Mouse (Mus musculus) forebrain, embryonic 13.5 days (tissue): ENCODE results near the gene C1ql2. TPM values are rescaled to one million over a fixed set of nuclear protein-coding genes. Genes with fewer than 3 reads are reported as not detected.

Source experiments
- ATAC-seq: fragments of 200-750 bp; cut with Nextera tagmentation; 2 replicates; pipeline ENCODE4 v1.8.0; 2017
- H3K27ac ChIP-seq: fragments of 300-500 bp; sonication (generic); 2 replicates; pipeline ENCODE4 v1.5.1; 2015; ENCODE audit warnings: inconsistent platforms, mild to moderate bottlenecking, moderate library complexity
- H3K27me3 ChIP-seq: fragments of 300-500 bp; sonication (generic); 2 replicates; pipeline ENCODE4 v1.6.1; 2015; ENCODE audit warnings: mild to moderate bottlenecking, inconsistent platforms
- H3K36me3 ChIP-seq: fragments of 300-500 bp; sonication (generic); 2 replicates; pipeline ENCODE4 v1.6.1; 2015; ENCODE audit warnings: mild to moderate bottlenecking, inconsistent platforms; ENCODE audit not compliant: poor library complexity, severe bottlenecking
- H3K4me1 ChIP-seq: fragments of 300-500 bp; sonication (generic); 2 replicates; pipeline ENCODE4 v1.6.1; 2015; ENCODE audit warnings: inconsistent platforms
- H3K4me2 ChIP-seq: fragments of 300-500 bp; sonication (generic); 2 replicates; pipeline ENCODE4 v1.6.1; 2015; ENCODE audit warnings: inconsistent platforms, mild to moderate bottlenecking, moderate library complexity
- H3K4me3 ChIP-seq: fragments of 300-500 bp; sonication (generic); 2 replicates; pipeline ENCODE4 v1.5.1; 2015; ENCODE audit warnings: mild to moderate bottlenecking, inconsistent platforms
- H3K9ac ChIP-seq: fragments of 300-500 bp; sonication (generic); 2 replicates; pipeline ENCODE4 v1.6.1; 2015; ENCODE audit warnings: mild to moderate bottlenecking, inconsistent platforms
- H3K9me3 ChIP-seq: fragments of 300-500 bp; sonication (generic); replicated peaks from 2 replicates; pipeline ENCODE4 v1.6.1; 2016; ENCODE audit warnings: inconsistent platforms
- WGBS: fragments of 180-500 bp; shearing (Covaris S2); methylation state at CpG from one replicate; pipeline ENCODE4 v1.1.7; 2015; 5-methylcytosine and 5-hydroxymethylcytosine counted together
- polyA plus RNA-seq: library from polyadenylated mRNA; unstranded; fragments of >200 nt; fragmentation: Nextera tagmentation; extraction: Ambion mirVana; gene quantifications from 2 replicates; pipeline ENCODE4 v1.2.1, GENCODE M21; 2015

The C1ql2 gene
- polyA plus RNA-seq: 0.18 and 0.25 TPM in 2 replicates

DNA sequence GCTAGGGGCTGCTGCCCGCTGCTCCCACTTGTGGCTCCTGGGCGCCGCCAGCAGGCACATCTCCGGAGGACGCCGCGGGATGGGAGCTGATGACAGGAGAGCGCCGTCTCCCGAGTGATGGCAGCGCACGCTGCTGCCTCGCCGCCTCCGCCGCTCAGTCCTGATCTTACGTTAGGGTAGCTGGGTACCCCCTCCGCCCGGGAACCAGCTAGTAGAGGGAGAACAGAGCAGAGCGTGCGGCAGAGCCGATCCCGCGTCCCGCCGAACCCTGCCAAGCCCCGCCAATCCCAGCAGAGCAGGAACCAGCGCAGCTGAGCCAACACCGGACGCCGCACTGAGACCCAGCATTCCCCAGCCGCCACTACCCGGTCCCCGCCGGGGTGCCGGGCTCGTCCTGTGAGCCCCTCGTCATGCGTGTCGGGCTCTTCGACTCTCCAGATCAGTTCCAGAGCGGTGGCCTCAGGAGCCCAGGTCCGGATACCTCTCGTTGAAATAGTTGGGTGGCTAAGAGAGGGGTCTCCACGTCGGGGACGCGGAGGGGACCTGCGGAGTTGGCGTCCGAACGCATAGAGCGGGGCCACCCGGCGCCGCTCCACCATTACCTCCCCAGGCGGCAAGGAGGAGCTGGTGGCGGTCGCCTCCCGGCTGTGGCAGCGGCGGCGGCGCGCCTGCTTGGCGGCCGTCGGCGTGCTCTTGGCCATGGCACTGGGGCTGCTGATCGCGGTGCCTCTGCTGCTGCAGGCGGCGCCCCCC lies at the start of gene C1ql2:
TSS of gene C1ql2 (plus strand) at position 164 of the 753 bp plus-strand sequence.
- no peak within 1 kb of the TSS for H3K27ac ChIP-seq
- WGBS: under 1% methylated on average over 71 of the region's 73 CpGs
- peak; percentile 86 for ATAC-seq

DNA sequence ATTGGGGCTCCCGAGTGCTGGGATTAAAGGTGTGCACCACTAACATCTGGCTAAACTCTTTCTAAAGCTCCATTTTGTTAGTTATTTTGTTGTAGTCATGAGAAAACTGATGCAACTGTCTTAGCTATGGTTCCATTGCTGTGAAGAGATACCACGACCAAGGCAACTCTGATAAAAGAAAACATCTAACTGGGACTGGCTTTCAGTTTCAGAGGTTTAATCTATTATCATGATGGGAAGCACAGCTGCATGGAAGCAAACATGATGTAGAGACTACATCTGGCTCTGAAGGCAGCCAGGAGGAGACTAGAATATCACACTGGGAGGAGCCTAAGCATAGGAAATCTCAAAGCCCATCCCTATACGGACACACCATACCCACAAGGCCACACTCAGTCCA lies 48.7 kb upstream of the C1ql2 start:
- H3K4me1 ChIP-seq: no peaks in the 10 kb centered on the region
- WGBS: 92% methylated on average over 3 of the region's 3 CpGs

More for the DNA sequence above, at the start of gene C1ql2:
- Histone ChIP-seq H3K27me3 (peaks cover 90% of the 10 kb centered on the region), H3K4me3 (peak within 1 kb of the TSS; percentile 42), H3K4me1 (peaks cover 33% of the 10 kb centered on the region), H3K9me3 (no peaks in the 10 kb centered on the region), H3K9ac (peak within 1 kb of the TSS; percentile 43), H3K4me2 (peak within 1 kb of the TSS; percentile 72), H3K36me3 (no peaks in the 10 kb centered on the region)

GRCm38 (mm10) chr1:120293803-120294202 lies 46.6 kb upstream of the C1ql2 start:
- Histone ChIP-seq H3K4me2 (no peak overlapping the region), H3K27me3 (no peaks in the 10 kb centered on the region), H3K4me1 (no peaks in the 10 kb centered on the region), H3K9ac (no peak overlapping the region), H3K4me3 (no peak overlapping the region), H3K27ac (no peak overlapping the region), H3K9me3 (no peaks in the 10 kb centered on the region; the same call in 1 of the 2 replicates), H3K36me3 (no peaks in the 10 kb centered on the region)
- ATAC-seq: no peak
- 53% methylated on average over 1 of the region's 1 CpGs for WGBS

More for the DNA sequence above, 48.7 kb upstream of the C1ql2 start:
- Histone ChIP-seq H3K4me3 (no peak overlapping the region), H3K9me3 (no peaks in the 10 kb centered on the region; the same call in 1 of the 2 replicates), H3K27ac (no peak overlapping the region), H3K36me3 (no peaks in the 10 kb centered on the region), H3K27me3 (no peaks in the 10 kb centered on the region), H3K9ac (no peak overlapping the region), H3K4me2 (no peak overlapping the region)
- ATAC-seq: no peak

DNA sequence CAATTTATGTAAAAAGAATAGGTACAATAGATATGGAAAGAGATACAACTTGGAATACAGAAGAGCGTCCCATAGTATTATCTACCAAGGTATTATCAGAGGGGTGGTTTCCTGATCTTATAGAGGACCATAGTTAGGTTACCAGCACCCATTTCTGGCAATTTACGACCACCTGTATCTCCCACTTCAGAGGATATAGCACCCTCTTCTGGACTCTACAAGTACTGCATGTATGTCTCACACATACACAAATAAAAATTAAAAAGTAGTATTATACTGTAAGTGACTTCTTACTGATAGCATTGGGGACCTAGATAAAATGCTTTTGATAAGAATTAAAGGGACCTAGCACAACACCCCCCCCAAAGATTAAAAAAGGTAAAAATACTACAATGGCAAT lies 43.4 kb upstream of the C1ql2 start:
- Histone ChIP-seq H3K9ac (no peak overlapping the region), H3K4me2 (no peak overlapping the region), H3K4me1 (no peaks in the 10 kb centered on the region), H3K9me3 (no peaks in the 10 kb centered on the region; the same call in 1 of the 2 replicates), H3K4me3 (no peak overlapping the region), H3K27me3 (no peaks in the 10 kb centered on the region), H3K27ac (no peak overlapping the region), H3K36me3 (no peaks in the 10 kb centered on the region)
- WGBS: 91% methylated on average over 2 of the region's 2 CpGs
- no peak for ATAC-seq

DNA sequence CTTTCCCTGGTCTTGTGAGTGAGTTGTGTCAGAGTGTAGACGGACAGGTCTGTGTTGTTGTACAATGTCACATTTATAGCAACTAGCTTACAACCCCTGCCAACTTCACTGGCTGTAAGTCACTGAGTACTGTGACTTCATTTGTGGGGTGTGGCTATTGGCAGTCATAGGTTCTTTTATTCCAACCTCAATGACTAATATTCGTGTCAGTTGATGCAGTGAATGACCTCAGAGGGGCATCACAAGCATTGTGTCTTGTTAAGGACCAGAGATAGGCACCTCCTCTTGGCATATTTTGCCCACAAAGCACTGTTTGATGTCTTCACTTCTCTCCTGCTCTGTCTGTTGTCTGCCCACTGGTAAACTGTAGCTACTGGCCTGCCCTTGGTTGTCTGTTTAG lies 34.6 kb upstream of the C1ql2 start:
- no peak for ATAC-seq
- H3K27me3 ChIP-seq: no peaks in the 10 kb centered on the region
- H3K4me1 ChIP-seq: no peaks in the 10 kb centered on the region
- H3K27ac ChIP-seq: no peak overlapping the region
- WGBS: 65% methylated on average over 2 of the region's 2 CpGs
- no peaks in the 10 kb centered on the region for H3K9me3 ChIP-seq
- no peaks in the 10 kb centered on the region for H3K36me3 ChIP-seq
- H3K9ac ChIP-seq: no peak overlapping the region
- H3K4me2 ChIP-seq: no peak overlapping the region
- H3K4me3 ChIP-seq: no peak overlapping the region

DNA sequence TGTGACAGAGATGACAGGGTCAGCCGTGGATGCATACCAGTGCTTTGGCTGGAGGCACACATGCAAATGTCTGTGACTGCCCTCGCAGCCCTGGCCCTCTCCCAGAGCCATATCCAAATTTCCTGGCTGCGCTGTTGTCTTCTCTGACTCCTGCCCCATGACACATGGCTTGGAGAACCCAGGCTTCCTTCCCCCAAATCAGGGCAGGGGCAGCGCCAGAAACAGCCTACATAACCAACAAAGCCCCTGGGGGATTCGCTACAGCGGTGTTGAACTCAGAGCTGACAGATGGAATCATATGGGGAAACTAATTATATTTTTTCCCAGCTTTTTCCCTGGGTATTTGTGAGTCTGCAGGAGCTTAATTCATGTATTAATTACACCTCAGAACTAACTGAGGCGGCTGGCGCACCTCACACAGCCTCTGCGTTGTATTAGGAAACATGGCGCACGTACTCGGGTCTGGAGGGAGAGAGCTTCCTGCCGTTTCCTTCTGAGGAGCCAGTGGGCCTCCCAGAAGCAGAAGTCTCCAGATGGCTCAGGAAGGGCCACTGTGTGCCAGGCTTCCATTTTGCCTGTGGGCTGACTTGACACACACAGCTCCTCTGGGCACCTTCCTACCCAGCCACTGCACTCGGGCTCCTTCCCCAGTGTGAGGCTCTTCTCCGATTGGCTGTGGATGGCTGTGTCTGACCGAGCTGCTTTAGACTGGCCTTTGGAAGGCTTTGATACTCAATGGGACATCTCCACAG lies 18.9 kb upstream of the C1ql2 start:
- no peaks in the 10 kb centered on the region for H3K27me3 ChIP-seq
- H3K27ac ChIP-seq: 0 out of 2 replicates have a peak overlapping the region, but pooled peaks have one; percentile 25
- H3K4me2 ChIP-seq: no peak overlapping the region
- 72% methylated on average over 16 of the region's 16 CpGs for WGBS
- H3K4me1 ChIP-seq: no peaks in the 10 kb centered on the region
- ATAC-seq: peak; percentile 66
- no peak overlapping the region for H3K4me3 ChIP-seq
- no peaks in the 10 kb centered on the region for H3K9me3 ChIP-seq
- no peak overlapping the region for H3K9ac ChIP-seq
- H3K36me3 ChIP-seq: no peaks in the 10 kb centered on the region

GRCm38 (mm10) chr1:120323131-120323561 lies 17.2 kb upstream of the C1ql2 start:
- no peaks in the 10 kb centered on the region for H3K36me3 ChIP-seq
- 87% methylated on average over 5 of the region's 5 CpGs for WGBS
- no peak overlapping the region for H3K9ac ChIP-seq
- no peak overlapping the region for H3K4me2 ChIP-seq
- no peak overlapping the region for H3K4me3 ChIP-seq
- no peaks in the 10 kb centered on the region for H3K27me3 ChIP-seq
- H3K9me3 ChIP-seq: no peaks in the 10 kb centered on the region
- ATAC-seq: no peak
- H3K27ac ChIP-seq: no peak overlapping the region
- H3K4me1 ChIP-seq: no peaks in the 10 kb centered on the region

DNA sequence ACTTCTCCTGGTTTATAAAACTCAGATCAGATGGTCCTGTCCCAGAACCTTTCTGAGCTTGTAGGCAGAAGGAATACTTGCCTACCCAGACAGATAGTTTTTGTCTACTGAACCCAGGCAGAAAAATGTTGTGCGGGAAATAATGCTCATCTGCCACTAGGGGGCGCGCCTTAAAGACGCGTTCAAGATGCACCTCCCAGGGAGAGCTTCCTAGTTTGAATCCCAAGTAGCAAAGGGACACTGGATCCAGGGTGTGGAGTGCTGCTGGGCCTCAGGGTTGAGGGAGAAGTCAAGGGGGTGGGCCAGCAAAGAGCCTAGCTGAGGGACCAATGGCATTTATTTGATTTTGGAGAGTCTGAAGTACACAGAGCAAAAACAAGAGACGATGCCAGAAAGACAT lies 12.7 kb upstream of the C1ql2 start:
- 18% methylated on average over 6 of the region's 6 CpGs for WGBS
- ATAC-seq: 0 out of 2 replicates have a peak, but pooled peaks have one; percentile 3

GRCm38 (mm10) chr1:120328212-120328611 lies 12.2 kb upstream of the C1ql2 start:
- H3K4me3 ChIP-seq: no peak overlapping the region
- WGBS: 36% methylated on average over 1 of the region's 1 CpGs
- H3K4me1 ChIP-seq: 0 out of 2 replicates have a peak, but pooled peaks cover 2% of the 10 kb centered on the region
- H3K27me3 ChIP-seq: 0 out of 2 replicates have a peak, but pooled peaks cover 9% of the 10 kb centered on the region
- H3K36me3 ChIP-seq: no peaks in the 10 kb centered on the region
- no peak for ATAC-seq
- H3K27ac ChIP-seq: no peak overlapping the region
- no peak overlapping the region for H3K4me2 ChIP-seq
- H3K9ac ChIP-seq: no peak overlapping the region
- no peaks in the 10 kb centered on the region for H3K9me3 ChIP-seq

More for the DNA sequence above, 12.7 kb upstream of the C1ql2 start:
- no peaks in the 10 kb centered on the region for H3K9me3 ChIP-seq
- no peaks in the 10 kb centered on the region for H3K4me1 ChIP-seq
- no peaks in the 10 kb centered on the region for H3K36me3 ChIP-seq
- H3K27me3 ChIP-seq: 0 out of 2 replicates have a peak, but pooled peaks cover 5% of the 10 kb centered on the region
- H3K9ac ChIP-seq: no peak overlapping the region
- no peak overlapping the region for H3K4me3 ChIP-seq
- H3K27ac ChIP-seq: no peak overlapping the region
- H3K4me2 ChIP-seq: no peak overlapping the region

DNA sequence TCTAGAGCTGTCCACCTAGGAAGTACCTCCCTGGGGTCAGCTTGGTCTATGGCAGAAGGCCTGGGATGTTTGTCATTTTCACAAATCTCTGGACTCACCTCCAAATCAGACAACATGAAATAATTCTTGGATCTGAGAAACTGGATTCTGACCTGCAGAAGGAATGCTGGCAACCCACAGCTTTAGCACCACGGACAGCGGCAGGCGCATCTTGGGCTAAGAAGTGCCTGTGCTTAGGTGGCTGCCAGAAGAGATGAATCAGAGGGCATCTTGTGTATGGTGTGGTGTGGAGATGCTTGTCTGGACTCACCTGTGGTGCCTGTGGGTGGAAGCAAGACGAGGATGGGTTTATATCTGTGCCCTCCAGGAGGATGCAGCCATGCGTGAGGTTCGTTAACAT lies 8.5 kb upstream of the C1ql2 start:
- WGBS: 38% methylated on average over 6 of the region's 6 CpGs
- no peaks in the 10 kb centered on the region for H3K9me3 ChIP-seq
- H3K27ac ChIP-seq: no peak overlapping the region
- no peak for ATAC-seq
- no peak overlapping the region for H3K4me3 ChIP-seq
- no peaks in the 10 kb centered on the region for H3K36me3 ChIP-seq
- H3K4me1 ChIP-seq: 0 out of 2 replicates have a peak, but pooled peaks cover 4% of the 10 kb centered on the region
- no peak overlapping the region for H3K4me2 ChIP-seq
- no peak overlapping the region for H3K9ac ChIP-seq
- peaks cover 31% of the 10 kb centered on the region for H3K27me3 ChIP-seq

- Histone ChIP-seq H3K27ac (no peak overlapping the region), H3K27me3 (peaks cover 84% of the 10 kb centered on the region), H3K9me3 (no peaks in the 10 kb centered on the region), H3K4me3 (no peak overlapping the region), H3K4me1 (peaks cover 32% of the 10 kb centered on the region), H3K4me2 (no peak overlapping the region), H3K9ac (no peak overlapping the region), H3K36me3 (no peaks in the 10 kb centered on the region)
- 26% methylated on average over 7 of the region's 7 CpGs for WGBS
- ATAC-seq: no peak
Measured at GRCm38 (mm10) chr1:120337970-120338369, 2.4 kb upstream of the C1ql2 start.

GRCm38 (mm10) chr1:120341172-120341675 lies 842 bp downstream of the C1ql2 start:
- H3K27ac ChIP-seq: no peak overlapping the region
- 0 out of 2 replicates have a peak overlapping the region, but pooled peaks have one; percentile 18 for H3K9ac ChIP-seq
- H3K36me3 ChIP-seq: no peaks in the 10 kb centered on the region
- H3K27me3 ChIP-seq: peaks cover 91% of the 10 kb centered on the region
- 1% methylated on average over 41 of the region's 41 CpGs for WGBS
- H3K9me3 ChIP-seq: no peaks in the 10 kb centered on the region
- peaks cover 33% of the 10 kb centered on the region for H3K4me1 ChIP-seq
- ATAC-seq: no peak; the same call in 1 of the 2 replicates
- peak overlapping the region; percentile 72 for H3K4me2 ChIP-seq
- H3K4me3 ChIP-seq: peak overlapping the region; percentile 42
